Mouse (Mus musculus) Muller cell, postnatal 12 days (primary cell): ENCODE measurements around the gene Atp6v1a.

Experiments
- DNase-seq: peaks from one replicate; pipeline ENCODE4 v3.0.0-alpha.2; 2015; ENCODE audit errors: inconsistent ontology term

Atp6v1a gene

GRCm38 (mm10) chr16:44138377-44138978 lies 1.0 kb downstream of the Atp6v1a start:
- no peak for DNase-seq

- no peak for DNase-seq
These were observed 2.9 kb downstream of the Atp6v1a start for GRCm38 (mm10) chr16:44136511-44137021.

- no peak for DNase-seq
These were observed 6.3 kb downstream of the Atp6v1a start for GRCm38 (mm10) chr16:44133187-44133586.

- DNase-seq: no peak
These were observed 7.2 kb downstream of the Atp6v1a start for GRCm38 (mm10) chr16:44132300-44132699.

GRCm38 (mm10) chr16:44126437-44126836 lies 13.1 kb downstream of the Atp6v1a start:
- peak; percentile 47 for DNase-seq

- DNase-seq: no peak
These were observed 14.1 kb downstream of the Atp6v1a start for GRCm38 (mm10) chr16:44125436-44125835.

GRCm38 (mm10) chr16:44124713-44125112 lies 14.8 kb downstream of the Atp6v1a start:
- no peak for DNase-seq

- DNase-seq: no peak
These were observed 15.7 kb downstream of the Atp6v1a start for GRCm38 (mm10) chr16:44123786-44124185.

GRCm38 (mm10) chr16:44122982-44123725 lies 16.4 kb downstream of the Atp6v1a start:
- DNase-seq: peak; percentile 64

- DNase-seq: no peak
These were observed 16.9 kb downstream of the Atp6v1a start for GRCm38 (mm10) chr16:44122574-44122973.

GRCm38 (mm10) chr16:44122122-44122521 lies 17.4 kb downstream of the Atp6v1a start:
- no peak for DNase-seq

- DNase-seq: no peak
These were observed 19.6 kb downstream of the Atp6v1a start for GRCm38 (mm10) chr16:44119753-44120501.

- no peak for DNase-seq
These were observed 30.5 kb downstream of the Atp6v1a start for GRCm38 (mm10) chr16:44109002-44109401.

- DNase-seq: no peak
These were observed 34.3 kb downstream of the Atp6v1a start for GRCm38 (mm10) chr16:44105211-44105610.

GRCm38 (mm10) chr16:44103806-44104766 lies 35.4 kb downstream of the Atp6v1a start:
- DNase-seq: no peak

GRCm38 (mm10) chr16:44102925-44103324 lies 36.6 kb downstream of the Atp6v1a start:
- DNase-seq: no peak

GRCm38 (mm10) chr16:44101181-44101710 lies 38.3 kb downstream of the Atp6v1a start:
- DNase-seq: no peak

- no peak for DNase-seq
These were observed 40.1 kb downstream of the Atp6v1a start for GRCm38 (mm10) chr16:44099377-44099776.

- DNase-seq: no peak
These were observed 51.9 kb downstream of the Atp6v1a start for GRCm38 (mm10) chr16:44087650-44088049.

GRCm38 (mm10) chr16:44063025-44063894 lies 76.2 kb downstream of the Atp6v1a start, which contains the start of gene Gramd1c:
Gene Gramd1c (minus strand): TSS chr16:44063345.
- peak; percentile 83 for DNase-seq
